Mouse (Mus musculus) megakaryocyte, embryonic 14.5 days (primary cell): ENCODE results near the gene Gm39566.

ENCODE experiments used
- FLI1 ChIP-seq: IDR thresholded peaks from 2 replicates; pipeline ENCODE4 v1.6.1; 2012; ENCODE audit warnings: low read length, inconsistent platforms, mixed read lengths
- GATA1 ChIP-seq: IDR thresholded peaks from 3 replicates; pipeline ENCODE4 v1.6.1; 2012; ENCODE audit warnings: mixed read lengths, low read length, inconsistent platforms, borderline replicate concordance

DNA sequence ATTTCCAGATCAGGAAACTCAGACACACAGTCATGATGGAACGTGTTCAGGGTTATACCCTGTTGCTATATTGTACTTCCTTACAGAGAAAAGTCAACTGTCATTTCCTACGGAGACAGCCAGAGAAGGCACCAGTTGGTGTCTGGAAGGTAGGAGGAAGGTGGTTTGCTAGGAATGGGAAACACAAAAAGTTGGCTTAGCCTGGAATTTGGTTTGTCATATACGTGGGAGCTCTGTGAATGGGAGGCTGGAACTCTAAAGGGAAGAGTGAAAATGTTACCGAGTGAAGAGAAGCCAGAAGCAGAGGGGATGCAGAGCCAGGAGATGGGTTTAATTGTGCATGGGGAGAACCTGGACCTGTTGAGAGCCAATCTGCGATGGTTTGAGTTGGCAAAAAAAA lies 23.7 kb downstream of the Gm39566 start:
- TF ChIP-seq GATA1: no peak
- TF ChIP-seq FLI1: no peak
